Mouse (Mus musculus) embryonic facial prominence, embryonic 14.5 days (tissue): ENCODE data around the gene Lat2. TPM values are rescaled to one million over a fixed set of nuclear protein-coding genes. Genes with fewer than 3 reads are reported as not detected.
A peak's percentile ranks its signal among the peaks of the same experiment; 100 is the strongest.

Source experiments
- ATAC-seq: fragments of 200-750 bp; cut with Nextera tagmentation; 2 replicates; pipeline ENCODE4 v1.8.0; 2017; ENCODE audit warnings: low read depth, moderate number of reproducible peaks, moderate TSS enrichment
- DNase-seq: peaks from one replicate; pipeline ENCODE4 v3.0.0-alpha.2; 2015; ENCODE audit warnings: low spot score
- H3K27ac ChIP-seq: fragments of 300-500 bp; sonication (generic); replicated peaks from 2 replicates; pipeline ENCODE4 v1.5.1; 2014; ENCODE audit warnings: low read depth, mild to moderate bottlenecking, low read length, moderate library complexity
- H3K27me3 ChIP-seq: fragments of 300-500 bp; sonication (generic); replicated peaks from 2 replicates; pipeline ENCODE4 v1.6.1; 2014; ENCODE audit warnings: low read length; ENCODE audit not compliant: control insufficient read depth, insufficient read depth
- H3K36me3 ChIP-seq: fragments of 300-500 bp; sonication (generic); 2 replicates; pipeline ENCODE4 v1.6.1; 2014; ENCODE audit warnings: low read length, mixed read lengths; ENCODE audit not compliant: control insufficient read depth, insufficient read depth
- H3K4me1 ChIP-seq: fragments of 300-500 bp; sonication (generic); 2 replicates; pipeline ENCODE4 v1.6.1; 2014; ENCODE audit warnings: antibody characterized with exemption, low read length; ENCODE audit not compliant: control insufficient read depth, insufficient read depth
- H3K4me2 ChIP-seq: fragments of 300-500 bp; sonication (generic); 2 replicates; pipeline ENCODE4 v1.6.1; 2014; ENCODE audit warnings: low read depth, mild to moderate bottlenecking, low read length, moderate library complexity, mixed read lengths
- H3K4me3 ChIP-seq: fragments of 300-500 bp; sonication (generic); 2 replicates; pipeline ENCODE4 v1.5.1; 2014; ENCODE audit warnings: low read depth, mild to moderate bottlenecking, low read length
- H3K9ac ChIP-seq: fragments of 300-500 bp; sonication (generic); 2 replicates; pipeline ENCODE4 v1.6.1; 2014; ENCODE audit warnings: low read depth, mild to moderate bottlenecking, low read length, moderate library complexity, mixed read lengths
- H3K9me3 ChIP-seq: fragments of 300-500 bp; sonication (generic); 2 replicates; pipeline ENCODE4 v1.6.1; 2016; ENCODE audit warnings: low read length; ENCODE audit not compliant: control insufficient read depth
- WGBS: fragments of 180-500 bp; shearing (Covaris S2); extraction: QIAGEN DNeasy Blood & Tissue Kit; methylation state at CpG from one replicate; pipeline ENCODE4 v1.1.7; 2014; 5-methylcytosine and 5-hydroxymethylcytosine counted together
- polyA plus RNA-seq: library from polyadenylated mRNA; unstranded; fragments of >200 nt; fragmentation: Nextera tagmentation; extraction: Ambion mirVana; gene quantifications from 2 replicates; pipeline ENCODE4 v1.2.1, GENCODE M21; 2014

Lat2 gene
- polyA plus RNA-seq, 1 experiment from 2014 or later, result 4.5 TPM

GRCm38 (mm10) chr5:134609916-134610643, 4.7 kb downstream of the Lat2 start:
- 79% methylated on average over 12 of the region's 12 CpGs for WGBS
- Histone ChIP-seq H3K4me1 (no peaks in the 10 kb centered on the region), H3K27ac (no peak overlapping the region), H3K9ac (no peak overlapping the region), H3K36me3 (0 out of 2 replicates have a peak, but pooled peaks cover 6% of the 10 kb centered on the region), H3K9me3 (no peaks in the 10 kb centered on the region), H3K4me2 (no peak overlapping the region), H3K27me3 (no peaks in the 10 kb centered on the region), H3K4me3 (no peak overlapping the region)
- DNase-seq (no peak), ATAC-seq (no peak)

GRCm38 (mm10) chr5:134607121-134607520, 7.7 kb downstream of the Lat2 start:
- H3K27me3 ChIP-seq, result no peaks in the 10 kb centered on the region

GRCm38 (mm10) chr5:134606314-134606713, 8.5 kb downstream of the Lat2 start:
- no peaks in the 10 kb centered on the region for H3K9me3 ChIP-seq
- no peak overlapping the region for H3K4me3 ChIP-seq
- H3K4me1 ChIP-seq, result no peaks in the 10 kb centered on the region
- no peaks in the 10 kb centered on the region for H3K27me3 ChIP-seq
- H3K27ac ChIP-seq, result no peak overlapping the region
- DNase-seq, result no peak
- ATAC-seq, result no peak
- no peaks in the 10 kb centered on the region for H3K36me3 ChIP-seq
- no peak overlapping the region for H3K4me2 ChIP-seq
- no peak overlapping the region for H3K9ac ChIP-seq

More at GRCm38 (mm10) chr5:134607121-134607520, 7.7 kb downstream of the Lat2 start:
- H3K9ac ChIP-seq, result no peak overlapping the region
- no peaks in the 10 kb centered on the region for H3K4me1 ChIP-seq
- 55% methylated on average over 5 of the region's 5 CpGs for WGBS
- no peaks in the 10 kb centered on the region for H3K36me3 ChIP-seq
- DNase-seq (peak; percentile 41), ATAC-seq (0 out of 2 replicates have a peak, but pooled peaks have one; percentile 34)
- H3K4me2 ChIP-seq, result no peak overlapping the region
- no peak overlapping the region for H3K4me3 ChIP-seq
- H3K9me3 ChIP-seq, result no peaks in the 10 kb centered on the region
- no peak overlapping the region for H3K27ac ChIP-seq

- ATAC-seq (no peak), DNase-seq (no peak)
- no peak overlapping the region for H3K27ac ChIP-seq
- WGBS, result 87% methylated on average over 10 of the region's 11 CpGs
- H3K9me3 ChIP-seq, result no peaks in the 10 kb centered on the region
- H3K27me3 ChIP-seq, result no peaks in the 10 kb centered on the region
- H3K4me2 ChIP-seq, result no peak overlapping the region
- 0 out of 2 replicates have a peak, but pooled peaks cover 10% of the 10 kb centered on the region for H3K36me3 ChIP-seq
- no peak overlapping the region for H3K9ac ChIP-seq
- H3K4me1 ChIP-seq, result no peaks in the 10 kb centered on the region
- H3K4me3 ChIP-seq, result no peak overlapping the region
These were observed 10.4 kb downstream of the Lat2 start for GRCm38 (mm10) chr5:134604376-134604775.

GRCm38 (mm10) chr5:134597711-134598110, 17.1 kb downstream of the Lat2 start:
- peaks cover 76% of the 10 kb centered on the region for H3K36me3 ChIP-seq
- H3K4me2 ChIP-seq, result no peak overlapping the region
- H3K9ac ChIP-seq, result no peak overlapping the region
- no peaks in the 10 kb centered on the region for H3K4me1 ChIP-seq
- ATAC-seq (no peak), DNase-seq (peak; percentile 23)
- H3K27ac ChIP-seq, result no peak overlapping the region
- no peaks in the 10 kb centered on the region for H3K9me3 ChIP-seq
- no peaks in the 10 kb centered on the region for H3K27me3 ChIP-seq
- 86% methylated on average over 10 of the region's 10 CpGs for WGBS
- H3K4me3 ChIP-seq, result no peak overlapping the region

GRCm38 (mm10) chr5:134593093-134593492, 21.7 kb downstream of the Lat2 start:
- no peak overlapping the region for H3K27ac ChIP-seq

GRCm38 (mm10) chr5:134592026-134592581, 22.7 kb downstream of the Lat2 start:
- no peak overlapping the region for H3K27ac ChIP-seq
- no peak overlapping the region for H3K9ac ChIP-seq
- H3K36me3 ChIP-seq, result peaks cover 81% of the 10 kb centered on the region
- H3K4me3 ChIP-seq, result no peak overlapping the region
- ATAC-seq (no peak), DNase-seq (no peak)
- no peaks in the 10 kb centered on the region for H3K4me1 ChIP-seq
- H3K27me3 ChIP-seq, result no peaks in the 10 kb centered on the region
- 84% methylated on average over 11 of the region's 11 CpGs for WGBS
- no peak overlapping the region for H3K4me2 ChIP-seq
- no peaks in the 10 kb centered on the region for H3K9me3 ChIP-seq

More at GRCm38 (mm10) chr5:134593093-134593492, 21.7 kb downstream of the Lat2 start:
- ATAC-seq (no peak), DNase-seq (no peak)
- Histone ChIP-seq H3K4me1 (no peaks in the 10 kb centered on the region), H3K4me3 (no peak overlapping the region), H3K4me2 (no peak overlapping the region), H3K9me3 (no peaks in the 10 kb centered on the region), H3K9ac (no peak overlapping the region), H3K27me3 (no peaks in the 10 kb centered on the region), H3K36me3 (peaks cover 86% of the 10 kb centered on the region)
- WGBS, result 87% methylated on average over 9 of the region's 9 CpGs

- Histone ChIP-seq H3K4me1 (no peaks in the 10 kb centered on the region), H3K27ac (no peak overlapping the region), H3K4me3 (no peak overlapping the region), H3K27me3 (no peaks in the 10 kb centered on the region), H3K9me3 (no peaks in the 10 kb centered on the region), H3K4me2 (no peak overlapping the region), H3K9ac (no peak overlapping the region), H3K36me3 (peaks cover 68% of the 10 kb centered on the region)
- DNase-seq (no peak), ATAC-seq (no peak)
- 87% methylated on average over 3 of the region's 3 CpGs for WGBS
These were observed 24.9 kb downstream of the Lat2 start for GRCm38 (mm10) chr5:134589900-134590299.

GRCm38 (mm10) chr5:134584798-134585197, 30.0 kb downstream of the Lat2 start:
- 88% methylated on average over 5 of the region's 5 CpGs for WGBS
- H3K27me3 ChIP-seq, result no peaks in the 10 kb centered on the region
- ATAC-seq (no peak), DNase-seq (no peak)
- H3K4me2 ChIP-seq, result no peak overlapping the region
- H3K27ac ChIP-seq, result no peak overlapping the region
- peaks cover 10% of the 10 kb centered on the region for H3K4me1 ChIP-seq
- H3K4me3 ChIP-seq, result no peak overlapping the region
- no peaks in the 10 kb centered on the region for H3K9me3 ChIP-seq
- no peak overlapping the region for H3K9ac ChIP-seq
- H3K36me3 ChIP-seq, result peaks cover 23% of the 10 kb centered on the region
